Mouse (Mus musculus): ENCODE data around the gene Grb14. TPM values are rescaled to one million over a fixed set of nuclear protein-coding genes. Genes with fewer than 3 reads are reported as not detected.

Grb14 gene
- polyA plus RNA-seq (2021): 7.5 TPM

- DNase-seq (ENCODE audit: low read depth, low spot score) (no peak), ATAC-seq (no peak)
- H3K27me3 ChIP-seq: no peaks in the 10 kb centered on the region
- CTCF ChIA-PET: no interaction called here
- in situ Hi-C loops (cut with MboI; ENCODE audit: low pct_unique_long_range_greater_than_20kb): no loop called here
- POLR2A ChIA-PET: interaction anchor here (0.6 kb wide), 1 partner anchor 87 kb away, joined by 3 read pairs; no protein-coding TSS in a partner anchor
- TF ChIP-seq CTCF (IDR thresholded peaks at IDR 0.05): no peak
These were observed at the start of gene Grb14 for GRCm38 (mm10) chr2:65024887-65025286. Gene Grb14 (minus strand): TSS chr2:65024987.

GRCm38 (mm10) chr2:65072205-65072604 is 47.4 kb upstream of the Grb14 start:
- in situ Hi-C loops (cut with MboI; ENCODE audit: low pct_unique_long_range_greater_than_20kb): no loop called here
- DNase-seq (ENCODE audit: low read depth, low spot score) (no peak), ATAC-seq (no peak)
- ChIA-PET POLR2A (no interaction called here), CTCF (interaction anchor here (1.3 kb wide), 1 partner anchor 24 kb away, joined by 3 read pairs; no protein-coding TSS in a partner anchor)
- no peak for TF ChIP-seq CTCF (IDR thresholded peaks at IDR 0.05)
- no peaks in the 10 kb centered on the region for H3K27me3 ChIP-seq

GRCm38 (mm10) chr2:65053764-65054163 is 29.0 kb upstream of the Grb14 start:
- no peak for ATAC-seq
- H3K27me3 ChIP-seq: peaks cover 11% of the 10 kb centered on the region
- ChIA-PET POLR2A (no interaction called here), CTCF (interaction anchor here (1.3 kb wide), 1 partner anchor 11 kb away, joined by 4 read pairs; no protein-coding TSS in a partner anchor)
- no peak for DNase-seq (ENCODE audit: low read depth, low spot score)
- TF ChIP-seq CTCF (IDR thresholded peaks at IDR 0.05): no peak
- in situ Hi-C loops (cut with MboI; ENCODE audit: low pct_unique_long_range_greater_than_20kb): no loop called here

DNA sequence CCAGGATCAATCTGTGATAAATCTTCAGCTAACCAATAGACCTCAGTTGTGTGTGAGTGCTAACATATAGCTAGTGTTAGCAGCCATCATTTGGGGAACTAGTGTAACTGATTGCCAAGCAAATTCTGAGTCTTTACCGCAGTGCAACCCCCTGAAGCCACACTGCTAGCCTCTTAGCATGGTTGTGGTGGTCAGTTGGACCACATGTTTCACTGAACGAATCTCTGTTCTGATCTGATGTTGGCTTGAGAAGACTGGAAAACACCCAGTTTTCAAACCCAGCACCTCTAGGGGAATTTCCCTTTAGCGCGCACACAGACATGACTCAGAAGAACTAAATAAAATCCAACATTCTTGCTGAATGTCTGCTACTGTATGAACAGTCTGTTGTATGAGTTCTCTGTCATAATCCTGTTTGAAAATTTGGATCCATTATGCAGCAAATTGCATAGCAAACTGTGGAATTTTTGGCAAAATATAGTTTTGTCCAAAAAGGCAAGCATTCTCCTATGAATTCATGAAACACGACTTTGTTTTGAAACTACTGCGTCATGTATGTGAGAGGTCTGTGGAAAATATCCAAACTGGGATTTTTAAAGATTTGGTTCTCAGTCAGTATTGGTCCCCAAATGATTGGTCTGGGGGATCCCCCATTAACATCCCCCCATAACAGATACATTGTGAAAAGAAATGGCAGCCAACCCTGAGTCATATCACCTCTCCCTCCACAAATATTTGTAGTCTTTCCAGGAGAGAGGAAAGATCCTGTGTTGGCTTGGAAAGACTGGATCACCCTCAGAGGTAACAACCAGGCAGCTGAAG is 27.6 kb upstream of the Grb14 start:
- ChIA-PET POLR2A (no interaction called here), CTCF (no interaction called here)
- DNase-seq (ENCODE audit: low read depth, low spot score): no peak
- no peak for TF ChIP-seq CTCF (IDR thresholded peaks at IDR 0.05)
- in situ Hi-C loops (cut with MboI; ENCODE audit: low pct_unique_long_range_greater_than_20kb): no loop called here
- ATAC-seq: no peak
- peaks cover 11% of the 10 kb centered on the region for H3K27me3 ChIP-seq

DNA sequence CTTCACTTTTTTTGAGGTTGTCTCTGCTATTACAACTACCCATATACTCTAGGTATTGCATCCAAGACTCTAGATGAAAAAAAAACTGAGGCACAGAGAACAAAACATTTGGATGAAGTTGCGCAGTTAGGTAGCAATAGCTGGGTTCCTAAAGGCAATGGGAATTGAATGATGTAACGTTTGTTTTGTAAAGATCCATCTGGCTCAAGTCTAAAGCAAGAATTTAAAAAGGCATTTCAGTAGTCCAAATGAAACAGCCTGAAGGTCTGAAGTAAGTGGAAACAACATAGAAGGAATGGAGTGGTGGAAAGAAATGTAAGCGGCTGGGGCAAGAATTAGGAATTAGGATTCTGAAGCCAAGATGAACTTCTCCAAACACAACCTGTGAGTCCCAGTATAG is 26.0 kb upstream of the Grb14 start:
- in situ Hi-C loops (cut with MboI; ENCODE audit: low pct_unique_long_range_greater_than_20kb): no loop called here
- ChIA-PET POLR2A (no interaction called here), CTCF (interaction anchor here (1.2 kb wide), 1 partner anchor 10 kb away, joined by 3 read pairs; no protein-coding TSS in a partner anchor)
- no peak for ATAC-seq
- peaks cover 11% of the 10 kb centered on the region for H3K27me3 ChIP-seq
- DNase-seq (ENCODE audit: low read depth, low spot score): no peak
- no peak for TF ChIP-seq CTCF (IDR thresholded peaks at IDR 0.05)

- DNase-seq (ENCODE audit: low read depth, low spot score): no peak
- in situ Hi-C loops (cut with MboI; ENCODE audit: low pct_unique_long_range_greater_than_20kb): no loop called here
- CTCF ChIA-PET: interaction anchor here (1.0 to 1.5 kb wide), 2 partner anchors 24 to 49 kb away, joined by 3 read pairs; no protein-coding TSS in a partner anchor
- H3K27me3 ChIP-seq: peaks cover 15% of the 10 kb centered on the region
- ATAC-seq: no peak
- POLR2A ChIA-PET: interaction anchor here (0.7 kb wide), 1 partner anchor 272 kb away, joined by 4 read pairs; no protein-coding TSS in a partner anchor
- no peak for TF ChIP-seq CTCF (IDR thresholded peaks at IDR 0.05)
These were observed 23.6 kb upstream of the Grb14 start for GRCm38 (mm10) chr2:65048234-65049017.

GRCm38 (mm10) chr2:65038164-65038563 is 13.4 kb upstream of the Grb14 start:
- no peak for ATAC-seq
- ChIA-PET CTCF (no interaction called here), POLR2A (no interaction called here)
- in situ Hi-C loops (cut with MboI; ENCODE audit: low pct_unique_long_range_greater_than_20kb): no loop called here
- H3K27me3 ChIP-seq: no peaks in the 10 kb centered on the region
- no peak for TF ChIP-seq CTCF (IDR thresholded peaks at IDR 0.05)
- DNase-seq (ENCODE audit: low read depth, low spot score): no peak

- POLR2A ChIA-PET: no interaction called here
- in situ Hi-C loops (cut with MboI; ENCODE audit: low pct_unique_long_range_greater_than_20kb): no loop called here
- no peak for TF ChIP-seq CTCF (IDR thresholded peaks at IDR 0.05)
- ATAC-seq (no peak), DNase-seq (ENCODE audit: low read depth, low spot score) (no peak)
- no peaks in the 10 kb centered on the region for H3K27me3 ChIP-seq
- CTCF ChIA-PET: no interaction called here
These were observed 12.8 kb upstream of the Grb14 start for GRCm38 (mm10) chr2:65037546-65037945.

GRCm38 (mm10) chr2:65022363-65023240 is 2.2 kb downstream of the Grb14 start:
- POLR2A ChIA-PET: no interaction called here
- CTCF ChIA-PET: interaction anchor here (0.9 to 1.8 kb wide), 4 partner anchors 47 to 309 kb away, joined by 3 to 4 read pairs (median 3); no protein-coding TSS in a partner anchor
- ATAC-seq (peak; percentile 75), DNase-seq (ENCODE audit: low read depth, low spot score) (no peak)
- TF ChIP-seq CTCF (IDR thresholded peaks at IDR 0.05): peak; percentile 69
- no peaks in the 10 kb centered on the region for H3K27me3 ChIP-seq
- in situ Hi-C loops (cut with MboI; ENCODE audit: low pct_unique_long_range_greater_than_20kb): no loop called here

All from Patski (cell line).